Mouse (Mus musculus) A20 (cell line): ENCODE results near the gene BC048671.

Experiments
- DNase-seq: peaks from one replicate; pipeline ENCODE4 v3.0.0-alpha.2; 2011; ENCODE audit warnings: low read depth, low spot score

The BC048671 gene

GRCm38 (mm10) chr6:90350011-90350410, 49.0 kb downstream of the BC048671 start:
- no peak for DNase-seq
